Mouse (Mus musculus): ENCODE data around the gene Plppr3.
A peak's percentile ranks its signal among the peaks of the same experiment; 100 is the strongest.
"Not testable (repeated sequence)": the region's sequence is repeated elsewhere in the genome, so short reads cannot be mapped to it uniquely, and the experiment has no call there.

The Plppr3 gene

DNA sequence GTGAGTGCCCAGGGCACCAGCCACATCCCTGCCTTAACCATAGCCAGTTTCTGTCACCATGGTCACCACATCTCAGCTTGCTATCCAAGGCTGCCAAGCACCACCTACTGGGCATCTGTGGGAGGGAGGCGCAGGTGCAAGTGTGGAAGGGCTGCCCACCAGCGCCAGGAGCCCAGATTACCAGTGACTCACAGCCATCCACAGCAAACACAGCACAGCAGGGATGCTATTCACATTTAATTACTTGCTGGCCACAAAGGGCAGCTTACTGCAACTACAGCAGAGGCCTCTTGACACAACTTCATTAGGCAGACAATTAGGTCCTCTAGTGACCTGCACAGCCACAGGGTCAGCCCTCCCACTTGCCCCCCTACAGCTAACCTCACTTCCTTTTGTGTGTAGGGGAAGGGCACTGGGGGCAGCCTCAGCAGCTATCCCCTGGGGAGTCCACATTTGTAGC lies 26.5 kb upstream of the Plppr3 start:
- peak; percentile 87 for ATAC-seq (ENCODE audit: low TSS enrichment)

DNA sequence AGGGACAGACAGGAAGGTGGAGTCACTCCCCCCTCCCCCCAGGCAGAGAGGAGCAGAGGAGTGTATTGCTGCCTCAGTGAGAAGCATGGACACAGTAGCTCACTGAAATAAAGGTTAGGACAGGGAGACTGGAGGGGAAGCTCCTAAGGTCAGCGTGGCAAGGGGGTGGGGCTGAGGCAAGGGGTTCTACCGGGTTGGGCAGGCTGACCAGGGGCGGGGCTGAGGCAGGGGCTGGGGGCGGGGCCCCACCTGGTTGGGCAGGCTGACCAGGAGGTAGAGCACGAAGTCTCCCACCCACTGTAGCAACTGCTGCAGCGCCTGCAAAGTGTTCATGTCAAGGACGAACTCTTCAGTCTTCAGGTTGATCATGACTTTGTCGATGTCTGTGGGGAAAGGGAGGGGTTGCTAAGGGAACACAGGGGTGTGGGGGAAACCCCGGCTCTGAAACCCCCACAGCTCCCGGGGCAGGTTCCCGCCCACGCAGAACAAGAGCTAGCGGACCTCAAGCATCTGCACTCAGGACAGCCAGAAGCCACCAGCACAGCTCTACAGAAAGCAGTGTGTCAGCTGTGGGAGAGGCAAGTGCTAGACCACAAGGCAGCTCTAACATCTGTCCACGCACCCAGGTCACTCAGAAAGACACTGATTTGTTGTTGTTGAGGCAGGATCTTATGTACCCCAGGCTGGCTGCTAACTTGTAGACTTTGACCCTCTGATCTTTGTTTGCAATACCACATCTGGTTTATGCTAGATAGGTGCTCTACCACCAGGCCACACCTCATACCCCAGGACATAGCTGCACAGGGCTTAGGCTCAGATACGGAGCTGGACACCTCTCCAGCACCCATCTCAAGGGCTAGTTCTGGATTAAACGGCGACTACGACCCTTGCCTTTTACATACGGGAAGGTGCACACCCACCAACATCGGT lies 23.1 kb upstream of the Plppr3 start:
- ATAC-seq (ENCODE audit: low TSS enrichment), result no peak

DNA sequence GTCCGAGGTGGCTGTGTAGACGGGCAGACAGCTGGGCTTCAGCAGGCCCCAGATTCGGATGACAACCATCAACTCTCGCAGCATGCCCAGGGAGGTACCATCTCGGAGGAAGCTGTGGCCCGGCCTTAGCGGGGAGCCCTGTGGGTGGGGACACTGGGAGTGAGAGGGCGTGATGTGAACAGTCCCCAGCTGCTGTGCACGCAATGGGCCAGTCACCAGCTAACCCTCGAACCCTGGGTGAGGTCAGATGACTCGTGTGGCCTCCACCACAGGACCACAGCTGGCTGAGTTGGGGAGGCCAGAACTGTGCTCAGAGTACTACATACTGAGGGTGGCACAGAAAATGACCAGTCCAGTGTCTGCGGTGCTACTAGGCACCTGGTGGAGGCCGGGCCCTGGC lies 22.4 kb upstream of the Plppr3 start:
- no peak for ATAC-seq (ENCODE audit: low TSS enrichment)

DNA sequence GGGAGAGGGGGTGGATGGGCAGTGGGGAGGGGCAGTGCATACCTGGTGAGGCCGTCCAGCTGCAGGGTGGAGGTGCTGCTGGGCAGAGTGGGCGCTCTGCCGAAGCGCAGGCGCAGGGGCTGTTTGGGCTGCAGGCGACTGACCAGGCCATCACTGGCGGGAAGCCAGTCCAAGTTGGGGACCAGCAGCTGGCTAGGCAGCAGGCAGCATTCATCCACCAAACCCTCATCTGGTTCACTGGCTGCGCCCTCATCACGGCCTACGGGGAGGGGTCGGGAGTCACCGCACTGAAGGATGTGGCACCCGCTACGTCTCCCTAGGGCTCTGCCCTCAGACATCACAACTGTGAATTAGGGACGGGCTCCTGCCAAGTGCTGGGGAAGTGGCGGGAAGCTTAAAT lies 21.9 kb upstream of the Plppr3 start:
- ATAC-seq (ENCODE audit: low TSS enrichment), result no peak

DNA sequence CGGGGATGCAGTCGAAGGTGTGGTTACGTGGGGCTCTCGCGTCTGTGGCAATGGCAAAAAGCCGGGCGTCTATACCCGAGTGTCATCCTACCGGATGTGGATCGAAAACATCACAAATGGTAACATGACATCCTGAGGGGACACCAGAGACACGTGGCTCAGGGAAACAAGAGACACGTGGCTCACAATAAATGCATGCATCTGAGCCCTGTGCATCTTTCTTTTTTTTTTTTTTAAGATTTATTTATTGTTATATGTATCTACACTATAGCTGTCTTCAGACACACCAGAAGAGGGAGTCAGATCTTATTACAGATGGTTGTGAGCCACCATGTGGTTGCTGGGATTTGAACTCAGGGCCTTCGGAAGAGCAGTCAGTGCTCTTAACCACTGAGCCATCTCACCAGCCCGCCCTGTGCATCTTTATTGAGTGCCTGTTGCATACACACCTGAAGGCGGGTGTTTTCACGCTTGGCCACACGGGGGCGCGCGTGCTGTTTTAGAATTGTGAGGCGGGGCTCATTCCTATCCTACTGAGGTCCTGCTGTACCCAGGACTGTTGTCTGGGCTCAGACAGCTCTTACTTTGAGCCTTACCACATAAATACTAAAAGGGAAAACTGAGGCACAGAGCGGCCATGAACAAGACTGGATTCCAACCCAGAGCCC lies 18.2 kb upstream of the Plppr3 start:
- ATAC-seq (ENCODE audit: low TSS enrichment), result peak; percentile 73; the same call in 1 of the 2 replicates

DNA sequence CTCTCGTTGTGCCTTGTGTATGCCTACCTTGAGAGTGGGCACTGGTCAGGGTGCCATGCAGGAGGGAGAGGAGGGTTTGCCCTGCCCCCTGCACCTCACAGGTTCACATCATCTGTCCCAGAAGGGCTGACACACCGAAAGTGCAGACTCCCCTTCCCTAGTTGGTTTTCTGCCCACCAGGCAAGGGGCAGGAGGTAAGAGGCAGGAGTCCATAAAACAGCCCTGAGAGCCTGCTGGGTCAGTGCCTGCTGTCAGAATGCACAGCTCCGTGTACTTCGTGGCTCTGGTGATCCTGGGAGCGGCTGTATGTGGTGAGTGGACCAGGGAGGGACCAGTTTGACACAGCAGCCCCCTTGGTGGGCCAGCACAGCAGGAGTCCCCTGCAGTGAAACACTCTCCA lies 16.2 kb upstream of the Plppr3 start, which contains the start of gene Cfd:
Gene Cfd (plus strand): TSS at position 184 of the 400 bp plus-strand sequence.
- no peak for ATAC-seq (ENCODE audit: low TSS enrichment)

DNA sequence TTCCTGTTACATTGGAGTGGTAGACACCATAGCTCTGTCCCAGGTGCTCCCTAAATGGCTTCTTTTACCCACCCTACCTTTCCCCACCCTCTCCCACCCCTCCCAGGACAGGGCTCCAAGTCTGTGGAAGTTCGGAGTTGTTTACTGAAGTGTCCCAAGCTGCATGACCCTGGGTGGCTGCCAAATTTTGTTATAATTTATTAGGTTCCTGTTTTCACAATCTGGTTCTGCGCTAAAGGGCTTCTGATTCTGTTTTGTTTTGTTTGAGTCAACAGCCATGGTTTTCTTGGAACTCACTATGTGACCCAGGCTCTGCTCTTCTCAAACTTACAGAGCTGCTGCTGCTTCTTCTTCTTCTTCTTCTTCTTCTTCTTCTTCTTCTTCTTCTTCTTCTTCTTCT lies 15.0 kb upstream of the Plppr3 start:
- no peak for ATAC-seq (ENCODE audit: low TSS enrichment)

DNA sequence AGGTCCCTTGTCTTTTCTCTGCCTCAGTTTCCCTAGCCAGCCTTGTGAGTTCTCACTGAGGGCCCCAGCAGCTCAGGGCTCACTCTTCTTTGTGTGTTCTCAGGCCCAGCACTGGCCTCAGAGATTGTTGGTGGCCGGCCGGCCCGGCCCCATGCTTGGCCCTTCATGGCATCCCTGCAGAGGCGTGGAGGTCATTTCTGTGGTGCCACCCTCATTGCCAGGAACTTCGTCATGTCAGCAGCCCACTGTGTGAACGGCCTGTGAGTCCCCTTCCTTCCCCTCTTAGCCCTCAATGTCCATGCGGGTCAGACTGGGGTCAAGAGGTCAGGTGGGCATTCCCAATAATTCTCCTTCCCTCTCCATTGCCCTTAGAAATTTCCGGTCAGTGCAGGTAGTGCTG lies 12.2 kb upstream of the Plppr3 start:
- ATAC-seq (ENCODE audit: low TSS enrichment), result no peak

DNA sequence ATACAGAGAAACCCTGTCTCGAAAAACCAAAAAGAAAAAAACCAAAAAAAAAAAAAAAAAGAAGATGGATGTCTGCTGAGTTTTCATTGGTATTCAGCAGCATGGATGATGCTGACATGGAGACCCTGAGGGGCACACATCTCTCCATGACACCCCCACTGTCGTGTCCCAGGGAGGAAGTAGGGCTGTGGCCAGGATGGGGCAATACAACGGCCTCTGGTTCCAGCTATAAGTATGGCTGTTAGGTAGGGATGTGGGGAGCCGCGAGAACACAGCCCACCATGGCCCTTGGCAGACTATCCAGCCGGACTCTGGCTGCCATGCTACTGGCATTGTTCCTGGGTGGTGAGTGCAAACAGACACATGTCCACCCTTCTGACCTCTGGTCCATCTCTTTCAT lies 11.6 kb upstream of the Plppr3 start, which contains the start of gene Elane:
Gene Elane (plus strand): TSS at position 194 of the 400 bp plus-strand sequence.
- no peak for ATAC-seq (ENCODE audit: low TSS enrichment)

DNA sequence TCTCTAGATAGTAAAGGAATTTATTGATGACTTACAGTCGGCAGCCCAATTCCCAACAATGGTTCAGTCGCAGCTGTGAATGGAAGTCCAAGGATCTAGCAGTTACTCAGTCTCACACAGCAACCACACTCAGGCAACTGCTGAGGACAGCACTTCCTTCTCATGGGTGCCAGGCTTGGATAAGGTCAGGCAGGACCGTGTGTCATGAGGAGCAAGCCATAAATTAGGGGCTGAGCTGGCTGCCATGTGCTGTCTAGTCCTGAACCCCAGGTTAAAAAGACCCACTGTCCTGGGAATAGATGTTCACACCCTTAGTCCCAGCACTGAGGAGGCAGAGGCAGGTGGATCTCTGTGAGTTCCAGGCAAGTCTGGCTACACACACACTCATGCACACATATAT lies 10.5 kb upstream of the Plppr3 start:
- ATAC-seq (ENCODE audit: low TSS enrichment), result not testable (repeated sequence)

DNA sequence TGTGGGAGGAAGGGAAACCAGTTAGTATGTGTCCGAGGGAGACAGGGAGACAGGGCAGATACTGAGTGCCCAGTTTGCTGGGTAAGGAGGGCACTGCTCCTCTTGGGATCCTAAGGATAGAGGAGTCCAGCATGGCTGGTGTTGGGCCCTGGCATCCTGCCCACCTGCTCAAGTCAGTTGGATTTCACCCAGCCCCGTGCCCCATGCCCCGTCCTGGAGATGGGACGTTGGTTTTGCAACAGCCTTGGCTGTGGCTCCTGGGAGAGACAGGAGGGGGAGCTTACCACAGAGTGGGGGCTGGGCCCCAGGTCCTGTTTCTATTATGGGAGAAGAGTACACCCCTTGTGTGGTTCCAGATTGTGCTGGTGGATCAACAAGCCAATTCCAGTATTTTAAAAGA lies 10.0 kb upstream of the Plppr3 start:
- ATAC-seq (ENCODE audit: low TSS enrichment), result no peak

DNA sequence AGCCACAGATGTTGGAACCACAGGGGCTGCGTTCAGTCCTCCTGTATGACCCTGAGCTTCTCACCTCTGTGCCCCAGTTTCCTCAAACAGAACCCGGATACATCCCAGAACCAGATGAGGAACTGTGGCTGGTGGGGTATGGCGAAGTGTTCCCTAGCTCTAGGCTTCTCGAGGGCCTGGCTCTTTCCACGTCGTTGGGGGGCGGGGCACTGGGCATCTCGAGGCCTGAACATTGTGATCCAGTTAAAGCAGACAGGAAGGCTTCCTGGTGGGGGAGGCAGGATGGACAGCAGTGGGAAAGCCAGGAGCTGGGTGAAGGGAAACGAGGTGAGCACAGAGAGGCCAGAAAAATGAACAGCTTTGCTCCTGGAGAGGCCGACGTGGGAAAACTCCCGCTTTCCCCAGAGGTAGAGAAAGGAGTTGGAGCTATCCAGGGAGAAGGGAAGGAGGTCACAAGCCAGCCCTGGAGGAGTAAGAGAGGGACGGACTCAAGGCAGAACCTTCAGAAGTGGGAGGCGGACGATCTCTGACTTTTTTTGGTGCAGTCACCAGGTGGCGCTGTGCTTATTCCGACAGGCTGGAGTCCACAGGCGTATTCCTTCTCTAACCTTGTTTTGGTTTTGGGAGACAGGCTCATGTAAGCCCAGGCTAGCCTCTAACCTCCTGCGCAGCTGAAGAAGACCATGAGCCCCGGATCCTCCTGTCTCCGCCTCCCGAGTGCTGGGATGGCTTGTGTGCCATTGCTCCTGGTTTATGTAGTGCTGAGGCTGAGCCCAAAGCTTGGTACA lies 9.1 kb upstream of the Plppr3 start:
- peak; percentile 85 for ATAC-seq (ENCODE audit: low TSS enrichment)

DNA sequence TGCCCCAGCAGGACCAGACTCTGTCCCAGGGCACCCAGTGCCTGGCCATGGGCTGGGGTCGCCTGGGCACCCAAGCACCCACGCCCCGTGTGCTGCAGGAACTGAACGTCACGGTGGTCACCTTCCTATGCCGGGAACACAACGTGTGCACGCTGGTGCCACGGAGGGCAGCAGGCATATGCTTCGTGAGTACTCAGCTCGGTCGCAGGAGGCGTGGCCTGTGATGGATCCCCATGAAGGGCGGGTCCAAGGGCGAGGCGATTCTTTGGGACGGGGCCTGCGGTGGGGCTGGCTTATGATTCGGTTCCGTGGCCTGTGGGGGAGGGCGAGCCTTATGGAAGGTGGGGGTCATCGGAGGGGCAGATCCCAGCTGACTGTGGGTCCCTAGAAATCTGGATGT lies 7.5 kb upstream of the Plppr3 start:
- no peak for ATAC-seq (ENCODE audit: low TSS enrichment)

DNA sequence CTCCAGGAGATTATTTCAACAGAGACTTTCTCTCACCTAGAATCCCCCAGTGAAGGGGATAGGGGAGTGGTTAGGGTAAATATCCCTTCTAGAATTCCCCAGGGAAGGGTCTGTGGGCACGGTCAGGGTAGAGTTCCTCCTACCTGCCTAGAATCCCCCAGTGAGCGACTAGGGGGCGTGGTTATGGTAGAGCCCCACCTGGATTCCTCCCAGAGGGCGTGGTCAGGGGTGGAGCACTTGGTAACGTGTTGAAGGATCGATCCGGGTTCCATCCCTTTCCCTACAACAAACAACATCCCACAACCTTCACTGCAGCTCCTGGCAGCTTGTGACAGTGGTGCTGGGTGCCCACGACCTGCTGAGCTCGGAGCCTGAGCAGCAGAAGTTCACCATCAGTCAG lies 6.3 kb upstream of the Plppr3 start:
- no peak for ATAC-seq (ENCODE audit: low TSS enrichment)

DNA sequence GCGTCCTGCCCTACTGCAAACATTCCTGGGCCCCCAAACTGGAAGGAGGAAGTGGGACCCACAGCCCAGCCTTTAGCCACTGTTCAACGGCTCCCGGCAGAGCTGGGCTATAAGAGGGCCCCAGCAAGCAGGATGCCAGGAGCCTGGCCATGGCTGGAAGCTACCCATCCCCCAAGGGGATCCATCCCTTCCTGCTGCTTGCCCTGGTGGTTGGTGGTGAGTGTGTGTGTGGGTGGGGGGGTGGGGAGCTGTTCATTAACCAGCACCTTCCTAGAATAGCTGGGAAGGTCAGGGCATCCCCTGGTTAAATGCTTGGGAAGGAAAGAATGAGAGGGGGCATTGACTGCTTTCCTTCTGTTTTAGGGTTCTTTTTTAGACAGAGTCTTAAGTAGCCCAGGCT lies 5.1 kb upstream of the Plppr3 start:
- no peak for ATAC-seq (ENCODE audit: low TSS enrichment)

DNA sequence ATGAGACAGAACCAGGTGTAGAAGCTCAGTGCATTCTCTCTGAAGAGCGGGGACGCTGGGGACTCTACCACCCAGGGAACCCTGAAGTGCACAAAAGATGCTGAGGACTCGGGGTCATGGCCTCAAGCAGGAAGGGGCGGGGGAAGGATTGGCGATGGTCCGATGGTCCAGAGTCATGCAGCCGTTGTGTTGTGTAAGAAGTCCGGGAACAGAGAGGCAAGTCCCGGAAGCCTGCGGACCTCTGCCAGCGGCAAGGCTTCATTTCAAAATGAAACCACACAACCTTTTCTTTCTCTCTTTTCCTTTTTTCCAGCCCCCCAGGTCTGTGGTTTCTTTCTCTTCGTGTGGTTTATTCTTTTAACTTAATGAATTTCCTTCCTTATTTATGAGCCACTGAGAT lies 3.3 kb upstream of the Plppr3 start:
- no peak for ATAC-seq (ENCODE audit: low TSS enrichment)

DNA sequence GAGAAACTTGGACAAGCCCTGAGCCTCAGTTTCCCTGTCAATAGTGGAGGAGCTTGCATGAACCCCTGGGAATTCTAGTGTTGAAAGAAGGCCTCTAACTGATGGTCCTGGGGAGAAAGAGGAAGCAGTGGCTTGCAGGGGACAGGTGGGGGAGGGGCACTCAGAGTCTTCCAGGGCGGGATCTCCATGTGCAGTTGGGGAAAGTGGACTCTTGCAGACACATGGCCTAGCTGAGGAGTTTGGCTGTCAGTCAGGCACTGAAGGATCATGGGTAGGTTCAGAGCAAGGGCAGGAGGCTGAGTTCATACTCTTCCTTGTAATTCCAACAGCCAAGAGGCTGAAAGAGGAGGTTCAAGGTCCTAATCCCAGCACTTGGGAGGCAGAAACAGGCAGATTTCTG lies 2.7 kb upstream of the Plppr3 start:
- no peak for ATAC-seq (ENCODE audit: low TSS enrichment)

DNA sequence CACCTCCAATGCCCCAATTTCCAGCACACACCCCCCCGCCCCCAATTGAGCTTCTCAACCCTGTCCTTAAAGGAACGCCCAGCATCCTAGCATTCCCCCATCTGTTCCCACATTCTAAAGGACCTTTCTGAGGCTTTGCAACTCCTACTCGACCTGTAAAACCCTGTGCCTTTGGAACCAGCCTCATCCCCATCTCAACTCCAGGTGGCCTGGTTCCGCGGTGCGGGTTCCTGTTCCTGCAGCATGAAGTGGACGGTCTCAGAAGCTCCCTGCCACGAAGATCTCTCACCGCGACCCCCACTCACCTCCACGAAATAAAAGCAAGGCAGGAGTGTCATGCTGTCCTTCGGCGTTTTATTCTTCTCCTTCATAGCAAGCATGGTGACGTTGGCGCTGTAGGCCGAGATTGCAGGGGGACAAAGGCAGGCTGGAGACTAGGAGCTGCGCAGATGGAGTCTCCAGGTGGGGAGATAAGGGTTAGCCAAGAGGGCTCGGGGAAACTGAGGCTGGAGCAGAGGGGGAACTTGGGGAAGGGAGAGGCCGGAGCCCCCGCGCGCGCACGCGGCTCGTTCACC lies 632 bp downstream of the Plppr3 start:
- ATAC-seq (ENCODE audit: low TSS enrichment), result no peak

DNA sequence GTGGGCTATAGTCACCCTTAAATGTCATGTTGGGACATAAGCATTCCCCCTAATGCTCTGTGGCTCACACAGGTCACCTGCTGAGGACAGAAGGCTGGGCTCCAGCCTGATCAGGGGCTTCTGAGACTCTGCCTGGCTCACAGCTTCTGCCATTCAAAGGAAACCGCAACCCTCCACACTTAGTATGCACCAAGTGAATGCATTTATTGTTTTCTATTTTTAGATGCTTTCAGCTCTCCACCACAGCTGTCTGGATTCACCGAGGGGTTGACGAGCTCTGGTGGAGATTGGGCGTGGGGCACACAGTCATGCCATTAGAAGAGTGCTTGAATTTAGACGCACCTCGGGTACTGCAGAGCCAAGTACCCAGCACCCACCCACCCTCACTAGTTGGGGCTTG lies 1.1 kb downstream of the Plppr3 start:
- ATAC-seq (ENCODE audit: low TSS enrichment), result no peak

DNA sequence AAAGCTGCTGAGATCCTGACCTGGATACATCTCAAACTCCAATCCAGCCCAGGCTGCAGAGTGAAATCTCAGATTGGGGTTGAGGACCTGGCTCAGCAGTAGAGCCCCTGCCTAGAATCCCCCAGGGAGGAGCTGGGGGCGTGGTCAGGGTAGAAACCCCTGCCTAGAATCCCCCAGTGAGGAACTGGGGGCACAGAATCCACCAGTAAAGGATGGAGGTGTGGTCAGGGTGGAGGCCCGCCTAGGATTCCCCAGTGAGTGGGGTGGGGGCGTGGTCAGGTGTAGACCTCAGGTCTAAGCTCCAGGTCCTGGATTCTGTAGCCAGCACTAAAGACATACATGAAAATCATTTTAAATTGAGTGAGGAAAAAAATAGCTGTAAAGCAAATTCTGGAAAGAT lies 1.6 kb downstream of the Plppr3 start:
- no peak for ATAC-seq (ENCODE audit: low TSS enrichment)

DNA sequence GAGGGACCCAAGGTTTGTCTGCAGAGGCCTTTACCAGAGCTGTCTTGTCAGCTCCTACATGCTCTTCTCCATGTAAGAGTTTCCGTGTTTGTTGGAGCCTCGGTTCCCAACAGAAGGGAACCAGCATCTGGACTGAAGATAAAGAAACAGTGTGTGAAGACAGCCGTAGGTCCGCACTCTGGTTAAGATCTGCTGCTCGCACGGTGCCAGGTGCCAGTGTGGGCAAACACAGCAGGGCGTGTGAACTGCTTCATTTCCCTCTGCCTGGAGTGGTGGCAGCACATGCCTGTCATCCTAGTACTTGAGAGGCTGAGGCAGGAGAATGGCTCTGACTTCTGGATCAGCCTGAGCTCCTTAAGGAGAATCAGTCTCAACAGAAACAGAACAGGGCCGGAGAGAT lies 2.6 kb downstream of the Plppr3 start:
- ATAC-seq (ENCODE audit: low TSS enrichment), result peak; percentile 41; the same call in 1 of the 2 replicates

DNA sequence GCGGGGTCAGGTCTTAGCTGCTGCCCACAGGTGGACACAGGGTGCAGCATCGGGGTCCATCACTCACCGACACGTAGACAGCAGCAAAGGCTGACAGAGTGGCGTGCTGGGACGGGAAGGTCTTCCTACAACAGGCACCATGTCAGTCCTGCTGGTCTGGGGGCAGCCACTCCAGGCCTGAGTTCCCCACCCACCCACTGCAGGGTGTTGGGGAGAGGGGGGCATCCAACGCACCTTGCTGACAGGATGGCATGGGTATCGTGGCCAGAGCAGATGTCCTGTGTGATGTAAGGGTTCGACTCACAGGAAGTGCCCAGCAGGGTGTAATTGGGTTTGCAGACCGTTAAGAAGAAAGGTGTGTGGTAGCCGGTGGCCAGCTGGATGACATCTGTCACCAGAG lies 7.8 kb downstream of the Plppr3 start:
- ATAC-seq (ENCODE audit: low TSS enrichment), result no peak

All from frontal cortex, adult (tissue).